Comparison of ENCODE assay signal across 8 mouse cellular contexts in the genomic region with DNA sequence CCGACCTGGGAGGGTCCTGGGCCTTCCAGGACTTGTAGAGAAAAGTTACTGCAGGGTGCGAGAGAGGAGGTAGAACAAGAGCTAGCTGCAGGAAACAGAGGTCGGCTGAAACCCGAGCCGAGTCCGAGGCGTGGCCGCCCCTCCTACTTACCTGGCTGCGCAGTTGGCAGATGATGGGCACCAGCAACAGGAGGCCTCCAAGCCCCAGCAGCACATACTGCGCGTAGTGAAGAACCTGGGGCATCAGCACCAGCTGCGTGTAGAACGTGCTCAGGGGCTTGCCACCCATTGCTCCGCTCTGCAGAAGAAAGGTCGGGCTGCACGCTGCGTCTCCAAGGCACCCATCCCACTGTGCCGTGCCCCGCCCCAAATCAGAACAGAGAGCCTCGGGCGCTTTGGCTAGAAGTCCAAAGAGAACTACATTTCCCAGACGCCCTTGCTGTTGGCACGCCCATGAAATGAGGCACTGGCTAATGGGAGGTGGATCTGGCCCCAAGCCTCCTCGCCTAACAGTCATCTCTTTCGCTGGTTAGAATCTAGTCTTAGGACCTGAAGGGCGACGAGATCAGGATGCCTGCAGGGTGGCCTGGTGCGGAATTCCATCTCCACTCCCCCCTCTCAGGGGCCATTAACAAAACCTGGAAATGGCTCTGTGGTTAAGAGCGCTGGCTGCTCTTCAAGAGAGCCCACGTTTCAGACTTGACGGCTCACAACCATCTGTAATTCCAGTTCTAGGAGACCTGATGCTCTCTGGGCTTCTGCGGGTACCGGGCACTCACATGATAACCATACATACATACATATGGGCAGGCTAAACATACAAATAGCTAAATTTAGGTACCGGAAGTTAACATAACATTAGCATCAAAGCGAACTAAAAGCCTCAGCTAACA. TPM values are rescaled to one million over a fixed set of nuclear protein-coding genes. Genes with fewer than 3 reads are reported as not detected.
A peak's percentile ranks its signal among the peaks of the same experiment; 100 is the strongest.
DNase-seq lines count a peak whose midpoint lies in the region; ATAC-seq and TF ChIP-seq lines count a peak whose summit lies in the region.

No protein-coding gene starts in this region.

- H3K4me3 ChIP-seq in embryonic facial prominence, embryonic 10.5 days = peak overlapping the region; percentile 57
- peak overlapping the region; percentile 27 for H3K4me3 ChIP-seq in stomach, postnatal 0 days (ENCODE audit: low read depth, low read length)

- H3K27ac ChIP-seq in embryonic facial prominence, embryonic 10.5 days (replicated peaks) = peak overlapping the region; percentile 65
- H3K27ac ChIP-seq in stomach, postnatal 0 days (replicated peaks) = 0 out of 2 replicates have a peak overlapping the region, but pooled peaks have one; percentile 5

- peak; percentile 51 for DNase-seq in layer of hippocampus, adult 11-12 months (ENCODE audit: low spot score)
- DNase-seq in layer of hippocampus, adult 9-10 months (ENCODE audit: low spot score) = no peak
- peak; percentile 83 for DNase-seq in embryonic facial prominence, embryonic 10.5 days (ENCODE audit: low spot score)
- DNase-seq in heart, postnatal 36 days = peak; percentile 44 to 54
- DNase-seq in large intestine, adult 2 months (ENCODE audit: low read depth, low spot score) = peak; percentile 63
- DNase-seq in lung, postnatal 36 days = peak; percentile 72
- peak; percentile 83 for DNase-seq in stomach, postnatal 0 days (ENCODE audit: low spot score)
- DNase-seq in adrenal gland, postnatal 36 days = no peak

- no peak for TF ChIP-seq CTCF in stomach, postnatal 0 days (IDR thresholded peaks at IDR 0.05; ENCODE audit: low read depth)

- no peaks in the 10 kb centered on the region for H3K27me3 ChIP-seq in embryonic facial prominence, embryonic 10.5 days (replicated peaks; ENCODE audit: low read depth, poor library complexity, severe bottlenecking)
- no peaks in the 10 kb centered on the region for H3K27me3 ChIP-seq in stomach, postnatal 0 days (ENCODE audit: control insufficient read depth, insufficient read depth, low read length)

- peaks cover 37% of the 10 kb centered on the region for H3K36me3 ChIP-seq in embryonic facial prominence, embryonic 10.5 days (replicated peaks)
- H3K36me3 ChIP-seq in stomach, postnatal 0 days (ENCODE audit: control insufficient read depth, insufficient read depth, low read length) = no peaks in the 10 kb centered on the region; the same call in 1 of the 2 replicates

- H3K9me3 ChIP-seq in embryonic facial prominence, embryonic 10.5 days = no peaks in the 10 kb centered on the region
- no peaks in the 10 kb centered on the region for H3K9me3 ChIP-seq in stomach, postnatal 0 days (ENCODE audit: control insufficient read depth, low read length)

- H3K4me2 ChIP-seq in stomach, postnatal 0 days (replicated peaks; ENCODE audit: low read depth) = peak overlapping the region; percentile 59

- ATAC-seq in stomach, postnatal 0 days (ENCODE audit: low FRiP score, low TSS enrichment) = peak; percentile 79

- no peak for TF ChIP-seq EP300 in stomach, postnatal 0 days (optimal IDR thresholded peaks at IDR 0.05)

- WGBS in embryonic facial prominence, embryonic 10.5 days = 13% methylated on average over 35 of the region's 35 CpGs
- WGBS in large intestine, adult 2 months = 21% methylated on average over 35 of the region's 35 CpGs
- 19% methylated on average over 35 of the region's 35 CpGs for WGBS in stomach, postnatal 0 days

- intact Hi-C loops in heart, postnatal 36 days (cut with DNase I) = no loop called here

- H3K4me1 ChIP-seq in embryonic facial prominence, embryonic 10.5 days = peaks cover 30% of the 10 kb centered on the region
- no peaks in the 10 kb centered on the region for H3K4me1 ChIP-seq in stomach, postnatal 0 days (replicated peaks; ENCODE audit: control insufficient read depth, insufficient read depth)

- peak overlapping the region; percentile 1; the same call in 1 of the 2 replicates for H3K9ac ChIP-seq in stomach, postnatal 0 days (ENCODE audit: low read length)

RNA-seq across cellular contexts. Expression of gene Scarb1, which starts 56.9 kb away (rescaled TPM):
- 43.2 and 47.3 TPM in 2 replicates for polyA plus RNA-seq in embryonic facial prominence, embryonic 10.5 days (2016; fragmentation: Nextera tagmentation; extraction: Ambion mirVana)
- total RNA-seq in heart, postnatal 36 days (2021) = 10 to 100 TPM; 35.4 to 44.4 TPM
- 13.2 and 19.2 TPM in 2 replicates for polyA plus RNA-seq in large intestine, adult 2 months (2012; rRNA removed)
- polyA plus RNA-seq in stomach, postnatal 0 days (2015; fragmentation: Nextera tagmentation; extraction: Ambion mirVana) = 30.1 and 31.8 TPM in 2 replicates
- 1,000 to 10,000 TPM; 1,867 to 4,652 TPM for total RNA-seq in adrenal gland, postnatal 36 days (2021)

Comparison
In these comparisons a context has a peak if more than half of its experiments do, and no peak if none do; other contexts are left out.
1. DNase-seq: peak in layer of hippocampus, adult 11-12 months (single experiment), embryonic facial prominence, embryonic 10.5 days (single experiment), heart, postnatal 36 days (2 of 2), large intestine, adult 2 months (single experiment), lung, postnatal 36 days (single experiment) and stomach, postnatal 0 days (single experiment); none in layer of hippocampus, adult 9-10 months (single experiment) and adrenal gland, postnatal 36 days (0 of 2).